Mouse (Mus musculus) layer of hippocampus, adult 18-20 months (tissue): ENCODE measurements at regions not wholly inside any gene's neighbourhood (a gene's known extent, or its start where the extent isn't known, plus 50 kb on each side); places are given as distances from the start of the nearest gene placed in this dataset.

Experiments
- DNase-seq, 2 experiments: peaks; one replicate each; pipeline ENCODE4 v3.0.0; 2022; ENCODE audit warnings: low spot score in 2 of 2

DNA sequence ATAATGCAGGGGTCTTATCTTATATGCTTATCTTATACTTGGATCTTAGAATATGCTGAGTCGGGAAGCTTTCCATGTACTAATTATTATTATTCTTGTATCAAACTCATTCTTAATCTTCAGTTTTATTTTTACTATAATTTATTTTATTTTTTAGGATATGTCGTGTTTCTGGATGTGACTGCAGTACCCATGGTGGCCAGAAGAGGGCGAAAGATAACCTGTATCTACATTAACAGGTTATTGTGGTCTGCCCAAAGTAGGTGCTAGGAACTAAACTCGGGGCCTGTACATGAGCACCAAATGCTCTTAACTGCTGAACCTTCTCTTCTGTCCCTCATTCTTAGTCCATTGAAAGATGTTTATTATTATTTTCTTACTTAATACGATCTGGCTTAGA is 72.0 kb upstream of the Samt3 start:
- DNase-seq, result no peak

DNA sequence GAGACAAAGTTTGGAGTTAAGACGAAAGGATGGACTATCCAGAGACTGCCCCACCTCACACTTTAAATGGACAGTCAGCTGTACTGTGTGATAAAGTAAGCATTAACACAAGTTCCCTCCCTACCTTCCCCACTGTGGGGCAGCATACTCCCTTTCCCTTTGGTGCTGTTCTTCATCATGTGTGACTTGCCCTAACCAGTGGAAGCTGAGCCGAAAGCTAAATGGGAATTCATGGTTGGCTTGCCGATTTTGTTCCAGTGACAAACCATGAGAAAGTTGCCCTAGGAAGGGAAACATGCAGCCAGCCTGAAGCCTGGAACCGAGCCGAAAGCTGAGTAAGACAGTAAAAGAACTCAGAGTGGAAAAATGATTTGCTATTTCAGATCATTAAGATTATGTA is 62.9 kb upstream of the Samt3 start:
- DNase-seq, result peak in 1 of 2 experiments; percentile 0
